Mouse (Mus musculus): Measurements from ENCODE around the gene Sfxn1. TPM values are rescaled to one million over a fixed set of nuclear protein-coding genes. Genes with fewer than 3 reads are reported as not detected.

Gene Sfxn1
- total RNA-seq, 2 experiments from 2014 or later: 1.8 to 2.4 TPM

- intact Hi-C loops (cut with DNase I): loop anchor here (2.0 to 5.0 kb wide), 4 partner anchors 112 to 332 kb away; partner anchors contain the start of gene Cplx2
- no peak for DNase-seq
Measured at GRCm38 (mm10) chr13:54114931-54115330, 43.3 kb downstream of the Sfxn1 start.

- intact Hi-C loops (cut with DNase I): loop anchor here (2.0 to 5.0 kb wide), 2 partner anchors 111 to 257 kb away; partner anchors contain the start of gene Cplx2
- no peak for DNase-seq
Measured at GRCm38 (mm10) chr13:54115779-54116178, 44.1 kb downstream of the Sfxn1 start.

- intact Hi-C loops (cut with DNase I): loop anchor here (5.0 kb wide), 1 partner anchor 254 kb away; the partner anchor contains the start of gene Cplx2
- no peak for DNase-seq
Measured at GRCm38 (mm10) chr13:54118355-54118754, 46.7 kb downstream of the Sfxn1 start.

- intact Hi-C loops (cut with DNase I): no loop called here
- peak in 1 of 2 experiments; percentile 20 for DNase-seq
Measured at GRCm38 (mm10) chr13:54137756-54138410, 66.2 kb downstream of the Sfxn1 start.

GRCm38 (mm10) chr13:54143788-54144187, 72.1 kb downstream of the Sfxn1 start:
- intact Hi-C loops (cut with DNase I): no loop called here
- no peak for DNase-seq

- DNase-seq: no peak
- intact Hi-C loops (cut with DNase I): no loop called here
Measured at GRCm38 (mm10) chr13:54144624-54145023, 73.0 kb downstream of the Sfxn1 start.

- no peak for DNase-seq
- intact Hi-C loops (cut with DNase I): no loop called here
Measured at GRCm38 (mm10) chr13:54147328-54147727, 75.7 kb downstream of the Sfxn1 start.

- DNase-seq: no peak
- intact Hi-C loops (cut with DNase I): no loop called here
Measured at GRCm38 (mm10) chr13:54152421-54152820, 80.8 kb downstream of the Sfxn1 start.

GRCm38 (mm10) chr13:54152911-54153310, 81.2 kb downstream of the Sfxn1 start:
- no peak for DNase-seq
- intact Hi-C loops (cut with DNase I): no loop called here

GRCm38 (mm10) chr13:54153672-54154218, 82.1 kb downstream of the Sfxn1 start:
- intact Hi-C loops (cut with DNase I): no loop called here
- DNase-seq: no peak

- intact Hi-C loops (cut with DNase I): no loop called here
- no peak for DNase-seq
Measured at GRCm38 (mm10) chr13:54155822-54156221, 84.2 kb downstream of the Sfxn1 start.

Other genes with a start within 250 kb of the Sfxn1 start
- gene Drd1, start 16.2 kb upstream of the Sfxn1 start, total RNA-seq (2021): not detected
- under 1 TPM in 1 of 2 experiments, not detected in 1; 0.10 TPM for gene Hrh2, start 120.3 kb downstream of the Sfxn1 start, total RNA-seq (2021)

All from gastrocnemius, postnatal 36 days (tissue).